In genomic region chr3:82074201-82074851, GRCm38 (mm10) we compare ENCODE assay signal across 8 mouse cellular contexts. TPM values are rescaled to one million over a fixed set of nuclear protein-coding genes. Genes with fewer than 3 reads are reported as not detected.
A peak's percentile ranks its signal among the peaks of the same experiment; 100 is the strongest.
DNase-seq lines count a peak whose midpoint lies in the region; ATAC-seq lines count a peak whose summit lies in the region.

Gene Gucy1b1, minus strand, starts transcription at chr3:82074689.

- peak within 1 kb of the TSS; percentile 68 for H3K27ac ChIP-seq in forebrain, embryonic 10.5 days
- H3K27ac ChIP-seq in heart, embryonic 13.5 days (replicated peaks): peak within 1 kb of the TSS; percentile 92
- peak within 1 kb of the TSS; percentile 41 for H3K27ac ChIP-seq in kidney, embryonic 15.5 days
- H3K27ac ChIP-seq in limb, embryonic 13.5 days: no peak within 1 kb of the TSS
- H3K27ac ChIP-seq in midbrain, embryonic 14.5 days (replicated peaks; ENCODE audit: low read depth, low read length): peak within 1 kb of the TSS; percentile 82

- no peaks in the 10 kb centered on the region for H3K36me3 ChIP-seq in forebrain, embryonic 10.5 days (replicated peaks)
- H3K36me3 ChIP-seq in heart, embryonic 13.5 days: peaks cover 2% of the 10 kb centered on the region; the same call in 1 of the 2 replicates
- H3K36me3 ChIP-seq in kidney, embryonic 15.5 days: no peaks in the 10 kb centered on the region
- no peaks in the 10 kb centered on the region for H3K36me3 ChIP-seq in limb, embryonic 13.5 days
- no peaks in the 10 kb centered on the region for H3K36me3 ChIP-seq in midbrain, embryonic 14.5 days (ENCODE audit: control insufficient read depth, insufficient read depth, low read length)

- 1% methylated on average over 25 of the region's 25 CpGs for WGBS in forebrain, embryonic 10.5 days
- WGBS in heart, embryonic 13.5 days: under 1% methylated on average over 25 of the region's 25 CpGs
- 2% methylated on average over 25 of the region's 25 CpGs for WGBS in kidney, embryonic 15.5 days
- WGBS in limb, embryonic 13.5 days: 1% methylated on average over 25 of the region's 25 CpGs
- WGBS in midbrain, embryonic 14.5 days: 1% methylated on average over 25 of the region's 25 CpGs

- peak; percentile 84 for ATAC-seq in heart, embryonic 13.5 days (ENCODE audit: extremely low read depth, insufficient number of reproducible peaks, low FRiP score, low TSS enrichment)
- peak; percentile 99 for ATAC-seq in kidney, embryonic 15.5 days (replicated peaks; ENCODE audit: low FRiP score)
- peak; percentile 96 for ATAC-seq in limb, embryonic 13.5 days (ENCODE audit: low FRiP score, low read depth)
- ATAC-seq in midbrain, embryonic 14.5 days (ENCODE audit: low FRiP score, low TSS enrichment): peak; percentile 98

- peak within 1 kb of the TSS; percentile 62 for H3K4me3 ChIP-seq in forebrain, embryonic 10.5 days
- H3K4me3 ChIP-seq in heart, embryonic 13.5 days: peak within 1 kb of the TSS; percentile 81
- H3K4me3 ChIP-seq in kidney, embryonic 15.5 days (replicated peaks): peak within 1 kb of the TSS; percentile 53
- H3K4me3 ChIP-seq in limb, embryonic 13.5 days: peak within 1 kb of the TSS; percentile 51
- H3K4me3 ChIP-seq in midbrain, embryonic 14.5 days (replicated peaks; ENCODE audit: low read depth, low read length): peak within 1 kb of the TSS; percentile 67

- H3K4me1 ChIP-seq in forebrain, embryonic 10.5 days: peaks cover 14% of the 10 kb centered on the region
- peaks cover 38% of the 10 kb centered on the region for H3K4me1 ChIP-seq in heart, embryonic 13.5 days
- H3K4me1 ChIP-seq in kidney, embryonic 15.5 days: peaks cover 12% of the 10 kb centered on the region
- H3K4me1 ChIP-seq in limb, embryonic 13.5 days: peaks cover 10% of the 10 kb centered on the region
- H3K4me1 ChIP-seq in midbrain, embryonic 14.5 days (ENCODE audit: control insufficient read depth, insufficient read depth, low read length): 0 out of 2 replicates have a peak, but pooled peaks cover 7% of the 10 kb centered on the region

- H3K9ac ChIP-seq in heart, embryonic 13.5 days: peak within 1 kb of the TSS; percentile 90
- peak within 1 kb of the TSS; percentile 43 for H3K9ac ChIP-seq in kidney, embryonic 15.5 days
- peak within 1 kb of the TSS; percentile 64 for H3K9ac ChIP-seq in limb, embryonic 13.5 days
- H3K9ac ChIP-seq in midbrain, embryonic 14.5 days (replicated peaks; ENCODE audit: low read length): peak within 1 kb of the TSS; percentile 70

- H3K4me2 ChIP-seq in heart, embryonic 13.5 days: peak within 1 kb of the TSS; percentile 94
- peak within 1 kb of the TSS; percentile 88 for H3K4me2 ChIP-seq in kidney, embryonic 15.5 days
- H3K4me2 ChIP-seq in limb, embryonic 13.5 days (replicated peaks): peak within 1 kb of the TSS; percentile 97
- peak within 1 kb of the TSS; percentile 66 for H3K4me2 ChIP-seq in midbrain, embryonic 14.5 days (ENCODE audit: low read length)

- H3K9me3 ChIP-seq in forebrain, embryonic 10.5 days: no peaks in the 10 kb centered on the region
- H3K9me3 ChIP-seq in heart, embryonic 13.5 days: no peaks in the 10 kb centered on the region
- no peaks in the 10 kb centered on the region for H3K9me3 ChIP-seq in kidney, embryonic 15.5 days (replicated peaks)
- H3K9me3 ChIP-seq in limb, embryonic 13.5 days: no peaks in the 10 kb centered on the region
- H3K9me3 ChIP-seq in midbrain, embryonic 14.5 days (ENCODE audit: control insufficient read depth, low read length): no peaks in the 10 kb centered on the region

- DNase-seq in spleen, adult 18-20 months: peak; percentile 5 to 11
- no peak for DNase-seq in spleen, adult 12 weeks (ENCODE audit: low spot score)
- peak; percentile 69 for DNase-seq in forebrain, embryonic 10.5 days (ENCODE audit: extremely low spot score, low spot score)
- peak; percentile 92 for DNase-seq in midbrain, embryonic 14.5 days
- DNase-seq in spleen, postnatal 10 days (ENCODE audit: low spot score in 2 of 2): peak; percentile 6 to 29

- H3K27me3 ChIP-seq in forebrain, embryonic 10.5 days (ENCODE audit: poor library complexity, severe bottlenecking): peaks cover 39% of the 10 kb centered on the region
- no peaks in the 10 kb centered on the region for H3K27me3 ChIP-seq in heart, embryonic 13.5 days (replicated peaks)
- H3K27me3 ChIP-seq in kidney, embryonic 15.5 days: 0 out of 2 replicates have a peak, but pooled peaks cover 2% of the 10 kb centered on the region
- H3K27me3 ChIP-seq in limb, embryonic 13.5 days: peaks cover 34% of the 10 kb centered on the region
- H3K27me3 ChIP-seq in midbrain, embryonic 14.5 days (ENCODE audit: control insufficient read depth, insufficient read depth, low read length): no peaks in the 10 kb centered on the region

RNA-seq across cellular contexts. Expression of gene Gucy1b1, which starts in this region (rescaled TPM):
- polyA plus RNA-seq in forebrain, embryonic 10.5 days (2016; fragmentation: Nextera tagmentation; extraction: Ambion mirVana): 2.6 and 3.6 TPM in 2 replicates
- 57.1 and 59.5 TPM in 2 replicates for polyA plus RNA-seq in heart, embryonic 13.5 days (2015; fragmentation: Nextera tagmentation; extraction: Ambion mirVana)
- polyA plus RNA-seq in kidney, embryonic 15.5 days (2015; fragmentation: Nextera tagmentation; extraction: Ambion mirVana): 34.1 and 34.3 TPM in 2 replicates
- 5.8 and 6.0 TPM in 2 replicates for polyA plus RNA-seq in limb, embryonic 13.5 days (2015; fragmentation: Nextera tagmentation; extraction: Ambion mirVana)
- 40.9 and 41.6 TPM in 2 replicates for polyA plus RNA-seq in midbrain, embryonic 14.5 days (2014; fragmentation: Nextera tagmentation; extraction: Ambion mirVana)
